Mouse (Mus musculus): ENCODE results near the gene Ccdc33. TPM values are rescaled to one million over a fixed set of nuclear protein-coding genes. Genes with fewer than 3 reads are reported as not detected.
A peak's percentile ranks its signal among the peaks of the same experiment; 100 is the strongest.

The Ccdc33 gene
- total and polyA plus RNA-seq, 3 experiments = 1.3 TPM; not detected in 2

- Histone ChIP-seq H3K36me3 (ENCODE audit: control insufficient read depth, insufficient read depth, low read length) (no peaks in the 10 kb centered on the region), H3K27ac (peak overlapping the region; percentile 68), H3K27me3 (ENCODE audit: control insufficient read depth, insufficient read depth, low read length) (no peaks in the 10 kb centered on the region), H3K79me2 (replicated peaks; ENCODE audit: control insufficient read depth, insufficient read depth, low read length) (no peaks in the 10 kb centered on the region), H3K4me1 (ENCODE audit: control insufficient read depth, insufficient read depth, low read length) (no peaks in the 10 kb centered on the region; the same call in 1 of the 2 replicates), H3K9ac (ENCODE audit: low read depth, low read length) (peak overlapping the region; percentile 29; the same call in 1 of the 2 replicates), H3K4me3 (peak overlapping the region; percentile 23)
- WGBS = 39% methylated on average over 7 of the region's 7 CpGs
- peak; percentile 72 to 75 for DNase-seq
- no peak for TF ChIP-seq EP300 (IDR thresholded peaks at IDR 0.05; ENCODE audit: insufficient read depth, low read depth, low read length)
- no peak for TF ChIP-seq CTCF (IDR thresholded peaks at IDR 0.05)
- 0 out of 2 replicates have a peak, but pooled peaks have one; percentile 35 for TF ChIP-seq POLR2A (IDR thresholded peaks at IDR 0.05; ENCODE audit: insufficient read depth, low read depth, low read length)
- intact Hi-C loops (cut with DNase I) = loop anchor here (5.0 kb wide), 1 partner anchor 66 kb away; no protein-coding TSS in a partner anchor
Measured at GRCm38 (mm10) chr9:58158541-58159311, 40.1 kb upstream of the Ccdc33 start.

- Histone ChIP-seq H3K4me1 (ENCODE audit: control insufficient read depth, insufficient read depth, low read length) (no peaks in the 10 kb centered on the region; the same call in 1 of the 2 replicates), H3K27ac (peak overlapping the region; percentile 68)
- DNase-seq = no peak
Measured at GRCm38 (mm10) chr9:58157838-58158237, 39.2 kb upstream of the Ccdc33 start.

GRCm38 (mm10) chr9:58156819-58157560, 38.4 kb upstream of the Ccdc33 start:
- DNase-seq = no peak
- intact Hi-C loops (cut with DNase I) = loop anchor here (5.0 kb wide), 1 partner anchor 65 kb away; no protein-coding TSS in a partner anchor
- WGBS = 86% methylated on average over 22 of the region's 22 CpGs
- no peaks in the 10 kb centered on the region for H3K36me3 ChIP-seq (ENCODE audit: control insufficient read depth, insufficient read depth, low read length)
- no peak overlapping the region; the same call in 1 of the 2 replicates for H3K9ac ChIP-seq (ENCODE audit: low read depth, low read length)
- no peaks in the 10 kb centered on the region; the same call in 1 of the 2 replicates for H3K4me1 ChIP-seq (ENCODE audit: control insufficient read depth, insufficient read depth, low read length)
- H3K4me3 ChIP-seq = peak overlapping the region; percentile 9; the same call in 1 of the 2 replicates
- no peaks in the 10 kb centered on the region for H3K79me2 ChIP-seq (replicated peaks; ENCODE audit: control insufficient read depth, insufficient read depth, low read length)
- TF ChIP-seq EP300 (IDR thresholded peaks at IDR 0.05; ENCODE audit: insufficient read depth, low read depth, low read length) (no peak), CTCF (IDR thresholded peaks at IDR 0.05) (no peak), POLR2A (IDR thresholded peaks at IDR 0.05; ENCODE audit: insufficient read depth, low read depth, low read length) (no peak)
- H3K27me3 ChIP-seq (ENCODE audit: control insufficient read depth, insufficient read depth, low read length) = no peaks in the 10 kb centered on the region
- no peak overlapping the region; the same call in 1 of the 2 replicates for H3K27ac ChIP-seq

More at GRCm38 (mm10) chr9:58157838-58158237, 39.2 kb upstream of the Ccdc33 start:
- no peaks in the 10 kb centered on the region for H3K27me3 ChIP-seq (ENCODE audit: control insufficient read depth, insufficient read depth, low read length)
- whole genome bisulfite sequencing = 71% methylated on average over 13 of the region's 13 CpGs
- TF ChIP-seq POLR2A (IDR thresholded peaks at IDR 0.05; ENCODE audit: insufficient read depth, low read depth, low read length) = no peak
- TF ChIP-seq EP300 (IDR thresholded peaks at IDR 0.05; ENCODE audit: insufficient read depth, low read depth, low read length) = no peak
- no peak for TF ChIP-seq CTCF (IDR thresholded peaks at IDR 0.05)
- peak overlapping the region; percentile 15 for H3K9ac ChIP-seq (ENCODE audit: low read depth, low read length)
- H3K79me2 ChIP-seq (replicated peaks; ENCODE audit: control insufficient read depth, insufficient read depth, low read length) = no peaks in the 10 kb centered on the region
- intact Hi-C loops (cut with DNase I) = loop anchor here (5.0 kb wide), 1 partner anchor 66 kb away; no protein-coding TSS in a partner anchor
- peak overlapping the region; percentile 26; the same call in 1 of the 2 replicates for H3K4me3 ChIP-seq
- H3K36me3 ChIP-seq (ENCODE audit: control insufficient read depth, insufficient read depth, low read length) = no peaks in the 10 kb centered on the region

GRCm38 (mm10) chr9:58155366-58155765, 36.7 kb upstream of the Ccdc33 start:
- 45% methylated on average over 3 of the region's 3 CpGs for WGBS

GRCm38 (mm10) chr9:58153095-58153494, 34.5 kb upstream of the Ccdc33 start:
- H3K79me2 ChIP-seq (replicated peaks; ENCODE audit: control insufficient read depth, insufficient read depth, low read length) = no peaks in the 10 kb centered on the region
- H3K9ac ChIP-seq (ENCODE audit: low read depth, low read length) = no peak overlapping the region
- TF ChIP-seq POLR2A (IDR thresholded peaks at IDR 0.05; ENCODE audit: insufficient read depth, low read depth, low read length) (no peak), CTCF (IDR thresholded peaks at IDR 0.05) (no peak), EP300 (IDR thresholded peaks at IDR 0.05; ENCODE audit: insufficient read depth, low read depth, low read length) (no peak)
- no peak overlapping the region for H3K4me3 ChIP-seq
- intact Hi-C loops (cut with DNase I) = no loop called here
- DNase-seq = peak in 1 of 2 experiments; percentile 26
- H3K27ac ChIP-seq = no peak overlapping the region
- H3K4me1 ChIP-seq (ENCODE audit: control insufficient read depth, insufficient read depth, low read length) = no peaks in the 10 kb centered on the region
- H3K36me3 ChIP-seq (ENCODE audit: control insufficient read depth, insufficient read depth, low read length) = no peaks in the 10 kb centered on the region
- WGBS = 69% methylated on average over 3 of the region's 3 CpGs
- no peaks in the 10 kb centered on the region for H3K27me3 ChIP-seq (ENCODE audit: control insufficient read depth, insufficient read depth, low read length)

More at GRCm38 (mm10) chr9:58155366-58155765, 36.7 kb upstream of the Ccdc33 start:
- Histone ChIP-seq H3K4me3 (no peak overlapping the region), H3K27me3 (ENCODE audit: control insufficient read depth, insufficient read depth, low read length) (no peaks in the 10 kb centered on the region), H3K27ac (no peak overlapping the region), H3K36me3 (ENCODE audit: control insufficient read depth, insufficient read depth, low read length) (no peaks in the 10 kb centered on the region), H3K4me1 (ENCODE audit: control insufficient read depth, insufficient read depth, low read length) (no peaks in the 10 kb centered on the region; the same call in 1 of the 2 replicates), H3K79me2 (replicated peaks; ENCODE audit: control insufficient read depth, insufficient read depth, low read length) (no peaks in the 10 kb centered on the region), H3K9ac (ENCODE audit: low read depth, low read length) (no peak overlapping the region)
- TF ChIP-seq CTCF (IDR thresholded peaks at IDR 0.05) (no peak), POLR2A (IDR thresholded peaks at IDR 0.05; ENCODE audit: insufficient read depth, low read depth, low read length) (no peak), EP300 (IDR thresholded peaks at IDR 0.05; ENCODE audit: insufficient read depth, low read depth, low read length) (no peak)
- intact Hi-C loops (cut with DNase I) = loop anchor here (5.0 kb wide), 1 partner anchor 63 kb away; no protein-coding TSS in a partner anchor
- peak; percentile 51 to 63 for DNase-seq

Data from heart, adult 2 months (tissue).